Mouse (Mus musculus) testis, adult 2 months (tissue): Measurements from ENCODE around the gene Tcf3. TPM values are rescaled to one million over a fixed set of nuclear protein-coding genes. Genes with fewer than 3 reads are reported as not detected.

Experiments
- H3K27ac ChIP-seq: fragments of 200-500 bp; 2 replicates; pipeline ENCODE4 v1.5.1; 2012; ENCODE audit warnings: low read depth, low read length; ENCODE audit not compliant: control insufficient read depth, insufficient read depth
- H3K27me3 ChIP-seq: fragments of 200-500 bp; 2 replicates; pipeline ENCODE4 v1.6.1; 2012; ENCODE audit warnings: mild to moderate bottlenecking, low read length, moderate library complexity; ENCODE audit not compliant: control insufficient read depth, insufficient read depth
- H3K36me3 ChIP-seq: fragments of 200-500 bp; 2 replicates; pipeline ENCODE4 v1.6.1; 2012; ENCODE audit warnings: mild to moderate bottlenecking, low read length; ENCODE audit not compliant: control insufficient read depth, insufficient read depth
- H3K4me1 ChIP-seq: fragments of 200-500 bp; 2 replicates; pipeline ENCODE4 v1.6.1; 2012; ENCODE audit warnings: low read length; ENCODE audit not compliant: control insufficient read depth, insufficient read depth
- H3K4me3 ChIP-seq: fragments of 200-500 bp; 2 replicates; pipeline ENCODE4 v1.5.1; 2012; ENCODE audit warnings: low read depth, mild to moderate bottlenecking, low read length, moderate library complexity, mixed read lengths; ENCODE audit not compliant: control insufficient read depth
- CTCF ChIP-seq: fragments of 200-500 bp; IDR thresholded peaks from 2 replicates; pipeline ENCODE4 v1.5.1; 2012; ENCODE audit warnings: low read depth, mild to moderate bottlenecking, inconsistent platforms, low read length, moderate library complexity; ENCODE audit not compliant: control insufficient read depth, insufficient read depth, insufficient replicate concordance
- POLR2A ChIP-seq: fragments of 200-500 bp; IDR thresholded peaks from 2 replicates; pipeline ENCODE4 v1.6.1; 2012; ENCODE audit warnings: low read depth, mild to moderate bottlenecking, inconsistent platforms, low read length, moderate library complexity; ENCODE audit not compliant: control insufficient read depth
- polyA plus RNA-seq: library from polyadenylated mRNA; depleted of rRNA; stranded (reverse); fragments of >200 nt; gene quantifications from 2 replicates; pipeline ENCODE4 v1.2.3, GENCODE M21; 2012

Gene Tcf3
- polyA plus RNA-seq, 1 experiment = 14.9 TPM

- H3K27me3 ChIP-seq = no peaks in the 10 kb centered on the region
- TF ChIP-seq POLR2A (no peak), CTCF (no peak)
- no peak overlapping the region for H3K27ac ChIP-seq
- peak overlapping the region; percentile 94 for H3K4me3 ChIP-seq
- H3K36me3 ChIP-seq = no peaks in the 10 kb centered on the region
- H3K4me1 ChIP-seq = peaks cover 17% of the 10 kb centered on the region
Measured at GRCm38 (mm10) chr10:80384709-80385108, 48.7 kb downstream of the Tcf3 start.

GRCm38 (mm10) chr10:80384115-80384639 lies 49.3 kb downstream of the Tcf3 start:
- Histone ChIP-seq H3K4me3 (peak overlapping the region; percentile 94), H3K27ac (no peak overlapping the region; the same call in 1 of the 2 replicates), H3K36me3 (no peaks in the 10 kb centered on the region), H3K4me1 (peaks cover 17% of the 10 kb centered on the region), H3K27me3 (no peaks in the 10 kb centered on the region)
- TF ChIP-seq POLR2A = no peak
- no peak for TF ChIP-seq CTCF

- Histone ChIP-seq H3K4me1 (peaks cover 13% of the 10 kb centered on the region), H3K27me3 (no peaks in the 10 kb centered on the region), H3K27ac (no peak overlapping the region; the same call in 1 of the 2 replicates), H3K4me3 (peak overlapping the region; percentile 14; the same call in 1 of the 2 replicates), H3K36me3 (no peaks in the 10 kb centered on the region)
- TF ChIP-seq POLR2A = no peak
- no peak for TF ChIP-seq CTCF
Measured at GRCm38 (mm10) chr10:80383431-80383830, 50.0 kb downstream of the Tcf3 start.

GRCm38 (mm10) chr10:80382641-80383365 lies 50.6 kb downstream of the Tcf3 start:
- peak overlapping the region; percentile 1; the same call in 1 of the 2 replicates for H3K4me3 ChIP-seq
- TF ChIP-seq POLR2A (no peak), CTCF (no peak)
- H3K36me3 ChIP-seq = no peaks in the 10 kb centered on the region
- no peaks in the 10 kb centered on the region for H3K27me3 ChIP-seq
- no peak overlapping the region for H3K27ac ChIP-seq
- peaks cover 11% of the 10 kb centered on the region for H3K4me1 ChIP-seq

- peak; percentile 92 for TF ChIP-seq CTCF
- no peak for TF ChIP-seq POLR2A
- Histone ChIP-seq H3K27ac (peak overlapping the region; percentile 24; the same call in 1 of the 2 replicates), H3K4me1 (peaks cover 12% of the 10 kb centered on the region), H3K4me3 (no peak overlapping the region), H3K27me3 (no peaks in the 10 kb centered on the region), H3K36me3 (no peaks in the 10 kb centered on the region)
Measured at GRCm38 (mm10) chr10:80377716-80378115, 55.7 kb downstream of the Tcf3 start.

GRCm38 (mm10) chr10:80376160-80376559 lies 57.3 kb downstream of the Tcf3 start:
- peak; percentile 93 for TF ChIP-seq CTCF
- TF ChIP-seq POLR2A = no peak
- peaks cover 20% of the 10 kb centered on the region for H3K4me1 ChIP-seq
- H3K36me3 ChIP-seq = no peaks in the 10 kb centered on the region
- H3K4me3 ChIP-seq = no peak overlapping the region
- H3K27ac ChIP-seq = no peak overlapping the region
- no peaks in the 10 kb centered on the region for H3K27me3 ChIP-seq

- H3K4me1 ChIP-seq = peaks cover 23% of the 10 kb centered on the region
- no peaks in the 10 kb centered on the region for H3K27me3 ChIP-seq
- TF ChIP-seq CTCF (peak; percentile 59; the same call in 1 of the 2 replicates), POLR2A (no peak)
- no peaks in the 10 kb centered on the region for H3K36me3 ChIP-seq
- H3K4me3 ChIP-seq = no peak overlapping the region
- no peak overlapping the region for H3K27ac ChIP-seq
Measured at GRCm38 (mm10) chr10:80374063-80374462, 59.4 kb downstream of the Tcf3 start.
